Mouse (Mus musculus): ENCODE results near the gene Ubash3b.

Ubash3b gene

GRCm38 (mm10) chr9:41103722-41104121, 57.8 kb downstream of the Ubash3b start:
- in situ Hi-C loops (cut with MboI; ENCODE audit: unreplicated experiment in 2 of 2), result no loop called here

- in situ Hi-C loops (cut with MboI; ENCODE audit: unreplicated experiment in 2 of 2), result no loop called here
These were observed 58.9 kb downstream of the Ubash3b start for GRCm38 (mm10) chr9:41102613-41103012.

GRCm38 (mm10) chr9:41099897-41100296, 61.6 kb downstream of the Ubash3b start:
- in situ Hi-C loops (cut with MboI; ENCODE audit: unreplicated experiment in 2 of 2), result no loop called here

DNA sequence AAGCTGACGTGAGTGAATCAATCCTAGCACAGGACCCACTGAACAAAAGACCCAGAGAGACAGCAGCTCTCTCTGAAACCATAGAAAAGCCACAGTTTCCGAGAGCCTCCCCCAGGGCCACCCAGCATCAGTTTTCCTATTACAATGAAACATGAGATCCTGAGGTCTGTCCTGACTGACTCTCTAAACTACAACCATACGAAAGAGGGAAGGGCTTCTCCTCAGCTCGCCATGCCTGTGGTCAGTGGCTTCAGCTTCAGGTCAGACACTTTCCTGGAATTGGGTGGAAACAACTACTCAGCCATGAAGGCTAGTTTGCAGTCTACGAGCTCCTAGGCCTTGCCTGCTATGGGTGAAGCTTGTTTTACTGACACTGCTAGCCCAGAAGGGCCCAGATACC, 62.4 kb downstream of the Ubash3b start:
- in situ Hi-C loops (cut with MboI; ENCODE audit: unreplicated experiment in 2 of 2), result no loop called here

- in situ Hi-C loops (cut with MboI; ENCODE audit: unreplicated experiment in 2 of 2), result no loop called here
These were observed 63.4 kb downstream of the Ubash3b start for GRCm38 (mm10) chr9:41098065-41098464.

DNA sequence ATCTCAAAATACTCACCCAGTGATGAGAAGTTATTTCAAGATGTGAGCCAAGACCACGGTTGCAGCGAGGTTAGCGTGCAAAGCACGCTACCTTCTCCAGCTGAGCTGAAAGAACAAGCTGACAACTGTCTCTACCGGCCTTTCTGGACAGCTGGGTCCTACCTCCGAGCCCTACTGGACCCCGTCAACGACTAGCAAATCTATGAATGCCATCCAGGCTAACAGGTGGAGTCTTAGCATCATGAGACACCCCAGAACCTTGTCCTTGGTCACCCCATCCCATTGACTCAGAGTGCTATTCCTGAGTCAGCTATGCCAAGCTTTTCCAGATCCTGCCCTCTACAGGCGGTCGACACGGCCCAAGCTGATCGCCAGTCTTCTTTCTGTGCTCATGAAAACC, 69.5 kb downstream of the Ubash3b start:
- in situ Hi-C loops (cut with MboI; ENCODE audit: unreplicated experiment in 2 of 2), result no loop called here

- in situ Hi-C loops (cut with MboI; ENCODE audit: unreplicated experiment in 2 of 2), result no loop called here
These were observed 70.3 kb downstream of the Ubash3b start for GRCm38 (mm10) chr9:41091187-41091586.

DNA sequence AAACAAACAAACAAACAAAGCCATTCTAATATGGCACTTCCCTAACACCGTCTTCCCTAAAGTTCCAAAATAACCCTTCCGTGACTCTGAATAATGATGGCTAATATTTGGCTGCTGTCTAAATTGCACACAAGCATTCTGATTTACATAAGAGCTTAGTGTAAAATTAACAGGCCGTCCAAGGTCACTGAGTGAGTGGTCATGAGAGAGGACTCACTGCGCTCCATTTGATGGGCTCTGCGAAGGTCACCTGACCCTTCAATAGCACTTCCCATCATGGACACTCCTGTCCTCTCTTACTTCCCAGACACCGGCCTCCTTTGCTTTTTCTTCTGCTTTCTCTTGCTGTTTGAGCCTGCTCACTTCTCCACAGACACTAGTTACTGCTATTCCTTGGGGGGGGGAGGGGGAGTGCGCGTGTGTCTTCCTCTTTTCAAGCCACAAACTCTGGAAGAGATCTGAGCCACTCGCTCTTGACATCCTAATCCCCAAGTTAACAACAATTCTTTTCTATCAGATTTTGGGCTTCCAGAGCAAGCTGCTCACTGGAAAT, 73.6 kb downstream of the Ubash3b start:
- in situ Hi-C loops (cut with MboI; ENCODE audit: unreplicated experiment in 2 of 2), result no loop called here

DNA sequence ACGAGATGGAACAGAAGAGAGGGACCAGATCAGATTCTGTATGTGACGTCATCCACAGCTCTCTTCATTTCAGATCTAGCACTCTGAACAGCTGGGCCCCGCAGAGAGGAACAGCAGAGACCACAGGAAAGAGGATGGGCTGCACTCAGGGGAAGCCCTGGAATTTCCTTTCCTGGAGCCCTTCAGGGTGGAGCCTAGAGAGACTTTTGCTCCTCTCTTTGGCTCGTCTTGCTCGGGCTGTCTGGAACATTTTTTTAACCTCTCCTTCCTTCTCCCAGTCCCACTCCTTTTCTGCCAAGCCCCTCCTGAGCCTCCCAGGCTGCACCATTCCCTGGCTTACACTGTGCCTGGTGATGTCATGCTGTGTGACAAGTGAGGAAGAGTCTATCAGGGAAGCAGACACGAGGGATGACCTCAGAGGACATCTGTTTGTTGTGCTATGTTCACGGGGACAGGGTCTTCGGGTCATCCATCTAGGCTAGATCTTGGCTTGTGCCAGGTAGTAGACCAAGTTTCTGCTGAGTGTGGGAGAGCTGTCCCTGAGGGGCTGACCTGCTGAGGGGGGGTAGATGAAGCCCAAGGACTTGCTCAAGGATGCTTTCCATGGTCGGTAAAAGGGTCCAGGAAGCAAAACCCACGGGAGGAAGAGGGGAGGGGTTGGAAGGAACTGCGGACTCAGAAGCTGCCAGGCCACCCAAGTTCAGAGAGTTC, 77.2 kb downstream of the Ubash3b start:
- in situ Hi-C loops (cut with MboI; ENCODE audit: unreplicated experiment in 2 of 2), result no loop called here

DNA sequence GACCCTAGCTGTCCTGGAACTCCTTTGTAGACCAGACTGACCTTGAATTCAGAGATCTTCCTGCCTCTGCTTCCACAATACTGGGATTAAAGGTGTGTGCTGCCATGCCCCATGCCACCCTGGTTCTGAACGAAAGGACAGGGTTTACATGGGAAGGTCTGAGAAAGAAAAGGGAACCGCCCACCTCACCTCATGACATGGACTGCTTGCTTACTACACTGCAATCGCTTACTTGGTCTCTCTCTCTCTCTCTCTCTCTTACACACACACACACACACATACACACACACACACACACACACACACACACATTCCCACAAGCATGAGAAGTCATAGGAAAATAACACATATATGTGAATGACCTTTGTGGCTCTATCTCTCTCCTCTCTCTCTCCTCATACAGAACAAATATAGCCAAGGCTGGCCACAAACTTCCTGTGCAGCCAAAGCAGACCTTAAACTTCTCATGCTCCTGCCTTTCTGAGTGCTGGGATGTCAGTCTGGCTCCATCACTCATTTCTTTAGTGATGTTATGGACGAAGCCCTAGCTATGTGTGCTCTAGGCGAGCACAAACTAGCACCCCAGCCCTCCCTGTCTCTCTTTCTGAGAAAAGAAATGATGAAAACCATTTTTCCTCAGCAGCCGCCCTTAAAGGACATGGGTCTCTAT, 78.0 kb downstream of the Ubash3b start:
- in situ Hi-C loops (cut with MboI; ENCODE audit: unreplicated experiment in 2 of 2), result no loop called here

DNA sequence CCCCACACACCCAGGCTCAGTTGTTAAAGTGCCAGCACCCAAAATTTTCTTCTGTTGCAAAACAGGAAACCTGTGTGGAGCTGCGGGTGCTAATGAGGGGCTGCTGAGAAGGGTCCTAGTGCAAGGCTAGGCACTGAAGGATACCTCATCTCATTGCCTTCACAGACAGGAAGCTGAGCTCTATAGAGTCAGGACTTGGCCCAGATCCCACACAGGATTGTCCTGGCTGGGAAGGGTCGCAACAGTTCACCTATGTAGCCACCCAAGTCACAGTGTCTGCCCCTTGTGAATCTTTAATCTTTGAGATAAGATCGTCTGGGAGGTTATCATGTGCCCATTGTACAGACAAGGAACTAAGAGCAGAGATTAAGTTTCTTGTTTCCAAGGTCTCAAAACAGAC, 78.6 kb downstream of the Ubash3b start:
- in situ Hi-C loops (cut with MboI; ENCODE audit: unreplicated experiment in 2 of 2), result no loop called here

- in situ Hi-C loops (cut with MboI; ENCODE audit: unreplicated experiment in 2 of 2), result no loop called here
These were observed 80.6 kb downstream of the Ubash3b start for GRCm38 (mm10) chr9:41080877-41081276.

- in situ Hi-C loops (cut with MboI; ENCODE audit: unreplicated experiment in 2 of 2), result no loop called here
These were observed 81.9 kb downstream of the Ubash3b start for GRCm38 (mm10) chr9:41079428-41080155.

GRCm38 (mm10) chr9:41078198-41078597, 83.3 kb downstream of the Ubash3b start:
- in situ Hi-C loops (cut with MboI; ENCODE audit: unreplicated experiment in 2 of 2), result no loop called here

DNA sequence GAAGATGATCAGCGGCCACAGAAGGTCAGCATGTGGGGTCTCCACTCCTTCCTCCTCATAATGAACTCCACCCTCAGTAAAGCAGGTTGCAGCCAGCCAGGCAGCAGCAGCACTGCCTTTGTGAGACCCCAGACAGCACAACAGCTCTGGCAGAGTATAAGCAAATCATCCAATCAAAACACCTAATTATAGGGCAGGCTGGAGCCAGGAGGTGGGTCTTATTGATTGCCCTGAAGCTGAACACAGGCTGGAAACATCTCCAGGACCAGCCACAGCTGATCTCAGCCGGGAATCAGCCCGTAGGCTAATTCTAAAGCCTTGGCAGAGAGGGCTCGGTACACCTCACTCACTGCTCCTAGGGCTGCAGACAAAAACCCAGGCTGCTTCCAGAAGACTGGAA, 85.3 kb downstream of the Ubash3b start:
- in situ Hi-C loops (cut with MboI; ENCODE audit: unreplicated experiment in 2 of 2), result no loop called here

DNA sequence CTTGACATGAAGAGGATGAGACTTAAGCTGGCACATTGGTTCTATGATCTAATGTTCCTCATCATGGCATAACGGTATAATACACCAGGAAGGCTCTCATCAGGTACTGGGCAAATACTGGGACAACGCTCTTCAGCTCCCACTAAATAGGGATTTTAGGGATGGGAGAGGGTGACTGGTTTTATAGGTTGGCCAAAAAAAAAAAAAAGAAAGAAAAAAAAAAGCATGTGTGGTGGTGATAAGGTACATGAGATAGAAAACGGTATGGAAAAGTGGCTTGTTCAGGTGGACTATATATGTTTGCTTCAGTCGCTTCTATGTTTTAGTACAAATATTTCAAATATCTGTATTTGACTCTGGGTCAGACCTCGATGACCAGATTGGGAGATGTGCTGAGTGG, 86.0 kb downstream of the Ubash3b start:
- in situ Hi-C loops (cut with MboI; ENCODE audit: unreplicated experiment in 2 of 2), result no loop called here

DNA sequence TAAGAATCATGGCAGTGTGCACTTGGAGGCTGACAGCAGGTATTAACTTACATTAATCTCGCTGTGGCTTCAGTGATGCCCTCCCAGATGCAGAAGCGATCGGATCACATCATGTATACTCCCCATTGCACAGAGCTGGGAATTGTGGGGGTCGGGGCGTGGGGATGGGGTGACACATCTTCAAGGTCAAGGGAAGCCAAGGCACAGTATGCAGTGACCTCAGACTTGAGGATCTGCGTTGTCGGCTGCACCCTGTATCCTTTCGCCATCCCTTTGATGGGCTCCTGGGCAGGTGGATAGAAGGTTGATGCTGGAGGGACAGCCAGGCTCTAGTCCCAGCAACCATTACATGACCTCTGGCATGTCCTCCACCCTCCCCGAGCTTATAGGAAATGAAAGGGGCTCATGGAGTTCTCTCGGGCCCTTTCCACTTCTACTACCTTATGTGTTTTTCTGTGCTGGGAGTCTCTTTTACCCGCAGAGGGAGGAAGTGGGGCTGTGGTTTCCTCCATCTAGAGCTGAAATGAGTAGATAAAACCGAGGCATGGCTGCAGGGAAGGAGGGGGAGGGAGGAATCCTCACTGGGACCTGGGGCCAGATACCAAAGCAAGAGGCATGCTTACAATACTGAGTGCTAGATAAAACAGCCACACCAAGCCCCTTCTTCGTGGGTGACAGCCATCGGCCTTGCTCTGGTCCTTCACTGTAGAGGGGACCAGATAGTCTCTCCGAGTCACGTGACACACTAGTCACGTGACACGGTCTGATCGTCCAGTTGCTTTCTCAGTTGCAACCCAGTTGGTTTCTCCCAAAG, 88.1 kb downstream of the Ubash3b start:
- in situ Hi-C loops (cut with MboI; ENCODE audit: unreplicated experiment in 2 of 2), result no loop called here

GRCm38 (mm10) chr9:41072786-41073185, 88.7 kb downstream of the Ubash3b start:
- in situ Hi-C loops (cut with MboI; ENCODE audit: unreplicated experiment in 2 of 2), result no loop called here

DNA sequence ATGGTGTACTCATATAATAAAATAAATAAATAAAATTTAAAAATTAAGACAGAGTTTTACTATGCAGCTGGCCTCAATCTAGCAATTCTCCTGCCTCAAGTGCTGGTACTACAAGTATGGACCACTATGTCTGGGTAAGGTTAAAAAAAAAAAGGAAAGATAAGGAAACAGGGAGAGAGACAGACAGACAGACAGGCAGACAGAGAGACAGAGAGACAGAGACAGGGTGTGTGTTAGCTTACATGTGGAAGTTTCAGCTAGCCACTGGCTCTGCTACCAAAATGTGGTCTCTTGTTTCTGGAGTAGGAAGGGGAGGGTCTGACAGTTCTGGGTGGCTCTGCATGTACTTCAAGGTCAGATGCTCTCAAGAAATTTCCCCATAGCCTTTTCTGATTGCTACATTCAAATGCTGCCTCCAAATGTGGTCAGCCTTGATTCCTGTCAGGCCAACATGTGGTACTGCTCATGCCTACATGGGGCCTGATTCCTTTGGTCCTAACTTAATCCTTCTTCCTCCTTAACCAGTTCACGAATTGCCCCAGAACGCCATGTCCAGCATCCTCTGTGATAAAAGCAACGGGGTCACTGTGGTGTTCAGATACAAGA, 89.5 kb downstream of the Ubash3b start:
- in situ Hi-C loops (cut with MboI; ENCODE audit: unreplicated experiment in 2 of 2), result no loop called here

DNA sequence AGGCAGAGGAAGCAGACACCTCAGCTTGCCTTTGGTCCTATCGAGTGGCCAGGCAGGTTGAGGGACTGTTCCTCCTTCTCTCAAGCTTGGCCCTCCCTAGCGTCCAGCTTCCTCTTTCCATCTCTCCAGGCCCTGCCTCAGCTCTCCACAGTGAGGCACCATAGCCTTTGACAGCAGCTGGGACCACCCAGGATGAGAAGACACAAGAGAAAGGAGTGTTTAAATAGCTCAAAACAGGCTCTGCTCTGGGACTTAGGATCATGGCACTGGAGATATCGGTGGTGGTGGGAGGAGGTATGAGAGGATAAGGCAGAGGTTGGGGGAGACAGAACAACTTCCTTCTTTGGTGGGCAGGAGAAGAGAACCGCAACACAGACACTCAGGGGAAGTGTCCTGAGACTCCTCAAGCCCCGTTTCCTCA, 90.7 kb downstream of the Ubash3b start:
- in situ Hi-C loops (cut with MboI; ENCODE audit: unreplicated experiment in 2 of 2), result no loop called here

All from v-Abl transformed pro-B cells (cell line).